Mouse (Mus musculus) monocyte, adult 2 months (primary cell): ENCODE measurements around the gene Foxp4.
"Not testable (repeated sequence)": the region's sequence is repeated elsewhere in the genome, so short reads cannot be mapped to it uniquely, and the experiment has no call there.

Source experiments
- DNase-seq, 2 experiments: peaks; one replicate each; pipeline ENCODE4 v3.0.0; 2022; ENCODE audit warnings: low spot score in 2 of 2, low read depth in 1 of 2

Gene Foxp4

DNA sequence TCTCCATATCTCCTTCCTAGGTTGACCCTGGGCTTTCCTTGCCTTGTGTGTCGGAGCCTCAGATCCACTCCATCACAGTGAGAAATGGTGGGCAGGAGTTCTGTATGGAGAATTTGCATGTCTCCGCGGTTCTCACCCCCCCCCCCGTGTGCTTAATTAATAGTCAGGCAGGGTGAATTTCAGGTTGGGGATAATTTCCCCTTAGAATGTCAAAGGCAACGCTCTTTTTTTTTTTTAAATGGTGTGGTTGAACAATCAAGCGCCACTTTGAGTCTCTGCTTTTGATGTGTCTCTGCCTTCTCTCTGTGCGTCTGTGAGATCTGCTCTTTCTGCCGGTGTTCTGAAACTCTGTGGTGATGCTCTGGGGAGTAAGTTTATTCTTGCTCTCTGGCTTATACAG lies 69.5 kb downstream of the Foxp4 start:
- no peak for DNase-seq

GRCm38 (mm10) chr17:47853760-47854159 lies 70.7 kb downstream of the Foxp4 start:
- DNase-seq = no peak

DNA sequence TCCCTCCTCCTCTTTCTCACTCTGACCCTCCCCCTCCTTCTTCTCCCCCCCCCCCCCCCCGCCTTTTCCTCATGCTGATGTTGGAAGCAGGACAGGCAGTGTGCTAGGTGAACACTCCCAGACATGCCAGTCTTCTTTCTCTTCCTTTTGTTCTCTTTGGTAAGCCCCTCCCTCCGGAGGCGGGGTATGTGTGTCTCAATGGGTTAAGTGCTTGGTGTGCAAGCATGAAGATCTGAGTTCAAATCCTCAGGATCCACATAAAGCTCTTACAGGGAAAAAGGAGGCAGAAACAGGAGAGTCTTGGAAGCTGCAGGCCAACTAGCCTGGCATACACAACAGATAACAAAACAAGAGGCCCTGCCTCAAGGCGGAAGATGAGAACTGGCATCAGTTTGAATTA lies 71.1 kb downstream of the Foxp4 start:
- no peak for DNase-seq

- not testable (repeated sequence) for DNase-seq
These were observed 72.6 kb downstream of the Foxp4 start for GRCm38 (mm10) chr17:47851798-47852360.

GRCm38 (mm10) chr17:47850639-47851314 lies 73.7 kb downstream of the Foxp4 start:
- DNase-seq = no peak

- DNase-seq = no peak
These were observed 74.4 kb downstream of the Foxp4 start for GRCm38 (mm10) chr17:47850035-47850434.

- no peak for DNase-seq
These were observed 76.5 kb downstream of the Foxp4 start for GRCm38 (mm10) chr17:47847985-47848384.

DNA sequence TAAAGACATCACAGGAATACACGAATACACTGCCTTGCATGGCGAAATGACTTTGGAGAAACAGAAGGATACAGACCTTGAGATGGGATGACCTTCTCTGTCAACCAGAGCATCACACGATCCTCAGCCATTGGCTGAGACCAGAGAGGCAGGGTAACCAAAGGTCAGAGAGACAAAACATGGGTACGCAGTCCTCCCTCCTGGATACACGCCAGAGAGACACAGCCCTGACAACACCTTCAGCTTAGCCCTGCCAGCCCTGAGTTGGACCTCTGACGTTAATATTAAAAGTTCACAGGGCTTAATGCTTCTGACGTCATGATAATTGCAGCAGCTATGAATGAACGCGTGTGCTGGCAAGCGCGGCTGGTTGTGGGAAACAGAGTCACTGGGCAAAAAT lies 78.8 kb downstream of the Foxp4 start:
- no peak for DNase-seq

DNA sequence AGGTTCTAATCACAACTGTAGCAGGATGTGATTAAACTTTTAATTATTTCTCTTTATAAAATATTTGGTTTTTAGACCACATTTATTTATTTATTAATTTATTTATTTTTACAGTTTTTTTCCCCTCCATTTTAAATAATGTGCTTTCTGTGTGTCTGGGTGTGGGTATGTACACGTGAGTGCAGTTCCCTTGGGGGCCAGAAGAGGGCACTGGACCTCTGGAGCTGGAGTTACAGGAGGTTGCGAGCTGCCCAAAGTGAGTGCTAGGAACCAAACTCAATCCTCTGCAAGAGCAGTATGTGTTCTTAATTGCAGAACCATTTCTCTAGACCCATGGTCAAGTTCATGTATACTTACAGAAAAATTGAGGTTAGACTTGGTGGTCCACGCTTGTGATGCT lies 81.0 kb downstream of the Foxp4 start:
- no peak for DNase-seq

- peak in 1 of 2 experiments; percentile 14 for DNase-seq
These were observed 82.4 kb downstream of the Foxp4 start for GRCm38 (mm10) chr17:47841931-47842623.

GRCm38 (mm10) chr17:47841521-47841920 lies 82.9 kb downstream of the Foxp4 start:
- DNase-seq = no peak

- DNase-seq = no peak
These were observed 86.6 kb downstream of the Foxp4 start for GRCm38 (mm10) chr17:47837808-47838207.

DNA sequence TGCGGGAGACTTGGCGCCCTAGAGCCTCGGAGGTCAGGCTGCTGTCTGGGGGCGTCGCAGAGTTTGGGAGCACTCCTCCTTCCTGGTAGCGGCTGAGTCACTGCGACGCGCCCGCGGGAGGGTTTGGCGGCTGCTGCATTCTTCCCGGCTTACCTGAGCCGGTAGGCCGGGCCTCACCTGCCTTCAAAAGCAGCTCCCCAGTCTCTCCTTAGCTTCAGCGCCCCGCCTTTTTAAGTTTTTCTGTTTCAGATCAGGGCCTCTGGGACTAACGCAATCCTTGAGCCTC lies 90.0 kb downstream of the Foxp4 start, which contains the start of gene Mdfi:
Mdfi (minus strand) TSS at position 210 of the 286 bp plus-strand sequence.
- DNase-seq = no peak

- no peak for DNase-seq
These were observed 90.6 kb downstream of the Foxp4 start for GRCm38 (mm10) chr17:47833628-47834481.

DNA sequence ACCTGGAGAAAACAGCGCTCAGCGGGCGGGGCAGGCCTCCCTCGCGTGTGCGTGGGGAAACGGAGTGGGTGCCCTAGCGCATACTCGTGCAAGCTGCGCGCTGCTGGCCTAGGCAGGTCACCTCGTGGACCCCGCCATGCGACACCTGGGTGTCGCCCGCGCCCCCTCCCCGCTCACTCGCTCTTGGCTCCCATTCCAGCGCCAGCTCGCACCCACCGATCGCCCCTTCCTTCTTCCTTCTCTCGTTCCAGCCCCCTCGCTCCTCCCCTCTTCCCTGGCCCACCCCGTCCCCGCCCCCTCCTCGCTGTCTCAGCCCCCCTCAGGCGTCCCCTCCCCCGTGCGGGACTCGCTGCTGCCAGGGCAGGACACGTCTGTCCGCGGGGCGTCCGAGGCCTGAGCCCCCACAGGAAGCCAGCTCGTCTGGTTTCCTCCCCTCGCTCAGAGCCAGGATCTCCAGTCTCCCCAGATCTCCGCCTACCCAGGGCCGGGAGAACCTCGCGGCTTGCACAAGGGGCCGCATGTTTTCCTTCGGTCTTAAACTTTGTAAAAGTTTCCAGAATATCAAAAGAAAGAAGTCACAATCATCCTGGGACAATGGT lies 91.3 kb downstream of the Foxp4 start:
- no peak for DNase-seq

GRCm38 (mm10) chr17:47832501-47833028 lies 91.9 kb downstream of the Foxp4 start:
- no peak for DNase-seq

GRCm38 (mm10) chr17:47831772-47832171 lies 92.7 kb downstream of the Foxp4 start:
- no peak for DNase-seq

GRCm38 (mm10) chr17:47831161-47831560 lies 93.3 kb downstream of the Foxp4 start:
- DNase-seq = no peak

GRCm38 (mm10) chr17:47821339-47821738 lies 103.1 kb downstream of the Foxp4 start:
- no peak for DNase-seq

GRCm38 (mm10) chr17:47818038-47818725 lies 106.3 kb downstream of the Foxp4 start:
- no peak for DNase-seq
